Mouse (Mus musculus) ES-E14 (cell line): Measurements from ENCODE around the gene Sdhaf1. TPM values are rescaled to one million over a fixed set of nuclear protein-coding genes. Genes with fewer than 3 reads are reported as not detected.

Experiments
- DNase-seq: peaks from one replicate; pipeline ENCODE4 v3.0.0-alpha.2; 2013; ENCODE audit warnings: low read depth, low spot score
- H3K27ac ChIP-seq: 2 replicates; pipeline ENCODE4 v1.5.1; 2012; ENCODE audit warnings: low read depth, mild to moderate bottlenecking, low read length, moderate library complexity, mixed read lengths; ENCODE audit not compliant: poor library complexity, insufficient read depth, severe bottlenecking
- H3K36me3 ChIP-seq: 2 replicates; pipeline ENCODE4 v1.6.1; 2012; ENCODE audit warnings: mild to moderate bottlenecking, low read length, moderate library complexity, mixed read lengths; ENCODE audit not compliant: control insufficient read depth, poor library complexity, insufficient read depth, severe bottlenecking
- H3K4me1 ChIP-seq, 2 experiments: fragments of 150-350 bp in 1 of 2; sonication (generic) in 1 of 2; 2 replicates each; pipeline ENCODE4 v1.6.1; 2012; ENCODE audit warnings: low read length in 2 of 2, mild to moderate bottlenecking in 1 of 2, mixed read lengths in 1 of 2; ENCODE audit not compliant: control insufficient read depth in 2 of 2, insufficient read depth in 2 of 2, poor library complexity in 1 of 2
- H3K4me3 ChIP-seq, 2 experiments: fragments of 150-350 bp in 1 of 2; sonication (generic) in 1 of 2; 2 replicates each; pipeline ENCODE4 v1.5.1; 2012; ENCODE audit warnings: low read length in 2 of 2, low read depth in 1 of 2, mild to moderate bottlenecking in 1 of 2, mixed read lengths in 1 of 2; ENCODE audit not compliant: insufficient read depth in 1 of 2, poor library complexity in 1 of 2, severe bottlenecking in 1 of 2
- H3K9ac ChIP-seq: 2 replicates; pipeline ENCODE4 v1.6.1; 2012; ENCODE audit warnings: low read depth, mild to moderate bottlenecking, low read length, mixed read lengths; ENCODE audit not compliant: poor library complexity, insufficient read depth, severe bottlenecking
- H3K9me3 ChIP-seq: fragments of 150-350 bp; sonication (generic); 2 replicates; pipeline ENCODE4 v1.6.1; 2012; ENCODE audit warnings: low read depth, mild to moderate bottlenecking, low read length; ENCODE audit not compliant: control insufficient read depth, insufficient read depth
- CHD2 ChIP-seq: IDR thresholded peaks from 2 replicates; pipeline ENCODE4 v1.6.1; 2014; ENCODE audit warnings: mild to moderate bottlenecking, low read depth, low read length, inconsistent platforms
- HCFC1 ChIP-seq: IDR thresholded peaks from 2 replicates; pipeline ENCODE4 v1.6.1; 2012; ENCODE audit warnings: low read length, inconsistent platforms, borderline replicate concordance; ENCODE audit not compliant: insufficient read depth
- MAFK ChIP-seq: IDR thresholded peaks from 2 replicates; pipeline ENCODE4 v1.6.1; 2014; ENCODE audit warnings: mild to moderate bottlenecking, low read depth, low read length, inconsistent platforms; ENCODE audit not compliant: insufficient read depth
- ZC3H11A ChIP-seq: IDR thresholded peaks from 2 replicates; pipeline ENCODE4 v1.6.1; 2012; ENCODE audit warnings: low read depth, mild to moderate bottlenecking, inconsistent platforms, low read length, borderline replicate concordance
- ZNF384 ChIP-seq: IDR thresholded peaks from 2 replicates; pipeline ENCODE4 v1.6.1; 2012; ENCODE audit warnings: low read depth, low read length, inconsistent platforms
- in situ Hi-C, 2 experiments: fragments of 600-800 bp; cut with MboI; formaldehyde crosslinking; loops; one replicate each; pipeline ENCODE4 v1.15.1; 2025; ENCODE audit warnings: low sequenced_read_pairs in 2 of 2, inconsistent platforms in 1 of 2; ENCODE audit not compliant: unreplicated experiment in 2 of 2
- total RNA-seq: library from RNA; depleted of rRNA; stranded (reverse); fragments of 300-350 nt; gene quantifications from 2 replicates; pipeline ENCODE4 v1.2.3, GENCODE M21; 2012

Sdhaf1 gene
- total RNA-seq, 1 experiment, result 6.6 TPM

- Histone ChIP-seq H3K4me3 (no peak overlapping the region), H3K4me1 (no peaks in the 10 kb centered on the region), H3K36me3 (no peaks in the 10 kb centered on the region), H3K9me3 (no peaks in the 10 kb centered on the region), H3K9ac (no peak overlapping the region), H3K27ac (no peak overlapping the region)
- in situ Hi-C loops, result no loop called here
- DNase-seq, result no peak
- TF ChIP-seq CHD2 (no peak), ZNF384 (no peak), HCFC1 (no peak), ZC3H11A (no peak), MAFK (no peak)
Observed at GRCm38 (mm10) chr7:30335688-30336087, 12.0 kb upstream of the Sdhaf1 start.

GRCm38 (mm10) chr7:30334563-30334962, 10.9 kb upstream of the Sdhaf1 start:
- no peaks in the 10 kb centered on the region for H3K9me3 ChIP-seq
- no peak overlapping the region for H3K4me3 ChIP-seq
- TF ChIP-seq MAFK, result no peak
- no peak for TF ChIP-seq CHD2
- TF ChIP-seq ZC3H11A, result no peak
- TF ChIP-seq ZNF384, result no peak
- TF ChIP-seq HCFC1, result no peak
- in situ Hi-C loops, result no loop called here
- no peak overlapping the region for H3K9ac ChIP-seq
- H3K27ac ChIP-seq, result no peak overlapping the region
- no peaks in the 10 kb centered on the region for H3K36me3 ChIP-seq
- H3K4me1 ChIP-seq, result no peaks in the 10 kb centered on the region
- DNase-seq, result no peak

GRCm38 (mm10) chr7:30333436-30333835, 9.7 kb upstream of the Sdhaf1 start:
- in situ Hi-C loops, result no loop called here
- Histone ChIP-seq H3K36me3 (no peaks in the 10 kb centered on the region), H3K4me1 (peaks cover 0 to 3% of the 10 kb centered on the region in 2 experiments; a peak in 1 of 4 replicates), H3K27ac (no peak overlapping the region), H3K9me3 (no peaks in the 10 kb centered on the region), H3K9ac (no peak overlapping the region), H3K4me3 (no peak overlapping the region)
- TF ChIP-seq MAFK (no peak), CHD2 (no peak), ZC3H11A (no peak), HCFC1 (no peak)
- no peak for DNase-seq

- in situ Hi-C loops, result no loop called here
- no peak overlapping the region for H3K9ac ChIP-seq
- no peaks in the 10 kb centered on the region for H3K36me3 ChIP-seq
- TF ChIP-seq CHD2 (no peak), ZNF384 (no peak), MAFK (no peak), HCFC1 (no peak), ZC3H11A (no peak)
- no peak overlapping the region for H3K4me3 ChIP-seq
- H3K4me1 ChIP-seq, result peaks cover 0 to 5% of the 10 kb centered on the region in 2 experiments; a peak in 1 of 4 replicates
- DNase-seq, result no peak
- no peaks in the 10 kb centered on the region for H3K9me3 ChIP-seq
- no peak overlapping the region for H3K27ac ChIP-seq
Observed at GRCm38 (mm10) chr7:30332622-30333259, 9.0 kb upstream of the Sdhaf1 start.

GRCm38 (mm10) chr7:30331887-30332286, 8.2 kb upstream of the Sdhaf1 start:
- Histone ChIP-seq H3K9ac (no peak overlapping the region), H3K4me1 (peaks cover 0 to 5% of the 10 kb centered on the region in 2 experiments; a peak in 1 of 4 replicates), H3K36me3 (no peaks in the 10 kb centered on the region), H3K9me3 (no peaks in the 10 kb centered on the region), H3K4me3 (peak overlapping the region in 1 of 2 experiments; percentile 37; a peak in 2 of 4 replicates), H3K27ac (no peak overlapping the region)
- TF ChIP-seq MAFK, result no peak
- TF ChIP-seq HCFC1, result no peak
- TF ChIP-seq CHD2, result peak; percentile 80
- peak; percentile 42; the same call in 1 of the 2 replicates for TF ChIP-seq ZC3H11A
- no peak for TF ChIP-seq ZNF384
- peak; percentile 95 for DNase-seq
- in situ Hi-C loops, result no loop called here
